Mouse (Mus musculus) megakaryocyte, adult 5-6 weeks (primary cell): ENCODE data around the gene Grk6. TPM values are rescaled to one million over a fixed set of nuclear protein-coding genes. Genes with fewer than 3 reads are reported as not detected.

Experiments used
- ATAC-seq: 2 replicates; pipeline ENCODE4 v1.8.0; 2016; ENCODE audit warnings: mild to moderate bottlenecking, inconsistent platforms; ENCODE audit not compliant: poor library complexity, severe bottlenecking
- total RNA-seq, 2 experiments: library from RNA; stranded (forward) in 1 of 2; stranded (reverse) in 1 of 2; fragments of 153-499, 151-499 nt in 1 of 2; fragments of 221-1000, 200-1000 nt in 1 of 2; gene quantifications; 2 replicates each; pipeline versions ENCODE4 v1.2.3 to v1.2.4; 2015 to 2017

The Grk6 gene
- 87.3 and 89.9 TPM in 2 replicates for total RNA-seq (2015)
- 144 and 155 TPM in 2 replicates for total RNA-seq (2017)

- peak; percentile 75 for ATAC-seq
Observed at GRCm38 (mm10) chr13:55444937-55445315, at the start of gene Grk6. Gene Grk6 (plus strand): TSS chr13:55445072.

GRCm38 (mm10) chr13:55398088-55398487 lies 46.8 kb upstream of the Grk6 start, which contains the start of gene Slc34a1:
Gene Slc34a1 (plus strand): TSS chr13:55398187.
- no peak for ATAC-seq

- ATAC-seq = no peak
Observed at GRCm38 (mm10) chr13:55399300-55400038, 45.4 kb upstream of the Grk6 start.

GRCm38 (mm10) chr13:55400039-55400346 lies 44.9 kb upstream of the Grk6 start:
- ATAC-seq = no peak

- ATAC-seq = no peak
Observed at GRCm38 (mm10) chr13:55403266-55403665, 41.6 kb upstream of the Grk6 start.

GRCm38 (mm10) chr13:55403935-55404852 lies 40.7 kb upstream of the Grk6 start:
- peak; percentile 11; the same call in 1 of the 2 replicates for ATAC-seq

GRCm38 (mm10) chr13:55404853-55405782 lies 39.8 kb upstream of the Grk6 start:
- ATAC-seq = peak; percentile 90

- ATAC-seq = peak; percentile 76
Observed at GRCm38 (mm10) chr13:55405783-55406390, 39.0 kb upstream of the Grk6 start.

- ATAC-seq = no peak
Observed at GRCm38 (mm10) chr13:55407341-55407740, 37.5 kb upstream of the Grk6 start.

GRCm38 (mm10) chr13:55408546-55409120 lies 36.2 kb upstream of the Grk6 start:
- ATAC-seq = no peak

- ATAC-seq = no peak
Observed at GRCm38 (mm10) chr13:55411826-55412225, 33.0 kb upstream of the Grk6 start.

GRCm38 (mm10) chr13:55412643-55413307 lies 32.1 kb upstream of the Grk6 start:
- peak; percentile 62 for ATAC-seq

- peak; percentile 77 for ATAC-seq
Observed at GRCm38 (mm10) chr13:55413333-55413732, 31.5 kb upstream of the Grk6 start.

GRCm38 (mm10) chr13:55414743-55415380 lies 30.0 kb upstream of the Grk6 start, which contains the start of gene Pfn3:
Gene Pfn3 (minus strand): TSS chr13:55415232.
- ATAC-seq = no peak

- ATAC-seq = peak; percentile 75
Observed at GRCm38 (mm10) chr13:55418004-55418403, 26.9 kb upstream of the Grk6 start.

- no peak for ATAC-seq
Observed at GRCm38 (mm10) chr13:55419142-55419541, 25.7 kb upstream of the Grk6 start.

GRCm38 (mm10) chr13:55420018-55420932 lies 24.6 kb upstream of the Grk6 start:
- ATAC-seq = peak; percentile 16
